Mouse (Mus musculus) CD8-positive naive resting alpha-beta T cell, adult 2 months (primary cell): ENCODE data around the gene Dnajc9.

Experiments
- DNase-seq, 2 experiments: peaks; one replicate each; pipeline ENCODE4 v3.0.0; 2022; ENCODE audit warnings: low read depth in 2 of 2, low spot score in 2 of 2

The Dnajc9 gene

DNA sequence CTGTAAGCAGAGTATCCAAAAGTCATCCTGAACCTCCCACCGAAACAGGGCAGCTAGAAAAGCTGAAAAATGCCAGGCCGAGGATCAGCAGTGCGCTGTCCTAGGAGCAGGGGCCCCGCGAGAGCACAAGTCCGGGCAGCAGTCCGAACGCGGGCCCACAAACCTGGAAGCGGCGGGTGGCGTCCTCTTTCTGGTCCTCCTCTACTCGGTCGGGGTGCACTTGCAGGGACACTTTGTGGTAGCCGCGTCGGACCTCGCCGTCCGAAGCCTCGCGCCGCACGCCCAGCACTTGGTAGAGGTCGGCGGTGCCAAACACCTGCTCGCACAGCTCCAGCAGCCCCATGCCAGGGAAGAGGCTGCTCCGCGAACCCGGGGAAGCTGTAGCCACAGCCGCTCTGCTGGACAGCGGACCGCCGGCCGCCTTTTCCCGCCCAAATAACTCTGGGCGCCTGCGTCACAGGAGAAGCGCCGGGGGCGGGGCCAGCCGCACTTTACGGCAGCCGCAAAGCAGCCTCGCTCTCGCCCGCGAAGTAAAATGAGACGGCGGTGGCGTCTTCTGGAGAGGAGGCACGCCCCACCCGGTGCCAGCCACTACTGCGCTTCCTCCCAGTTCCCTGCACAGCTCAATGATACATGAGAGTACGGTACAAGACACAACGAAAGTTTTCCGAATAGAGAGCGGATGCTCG, at the start of gene Dnajc9:
Gene Dnajc9, minus strand, starts transcription at position 470 of the 689 bp plus-strand sequence.
- peak; percentile 85 to 92 for DNase-seq

DNA sequence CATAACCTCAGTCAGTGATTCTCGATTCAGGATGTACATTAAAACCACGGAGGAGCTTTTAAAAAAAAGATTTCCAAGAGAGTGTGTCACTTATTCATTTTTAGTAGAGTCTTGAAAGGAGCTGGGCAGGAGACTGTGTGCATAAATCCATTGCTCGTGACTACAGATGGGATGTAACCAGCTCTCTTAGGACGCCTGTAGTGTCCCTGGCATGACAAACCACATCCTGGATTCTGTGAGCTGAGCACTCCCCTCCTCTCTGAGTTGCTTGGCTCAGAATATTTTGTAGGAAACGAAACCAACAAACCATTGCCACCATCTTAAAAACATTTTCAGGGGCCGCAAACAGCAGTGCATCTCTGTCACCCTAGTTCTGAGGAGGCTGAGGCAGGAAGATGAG, 48.3 kb upstream of the Dnajc9 start:
- DNase-seq: no peak

- no peak for DNase-seq
Observed at GRCm38 (mm10) chr14:20432420-20432819, 43.7 kb upstream of the Dnajc9 start.

- no peak for DNase-seq
Observed at GRCm38 (mm10) chr14:20431726-20432125, 43.0 kb upstream of the Dnajc9 start.

- no peak for DNase-seq
Observed at GRCm38 (mm10) chr14:20429833-20430232, 41.1 kb upstream of the Dnajc9 start.

DNA sequence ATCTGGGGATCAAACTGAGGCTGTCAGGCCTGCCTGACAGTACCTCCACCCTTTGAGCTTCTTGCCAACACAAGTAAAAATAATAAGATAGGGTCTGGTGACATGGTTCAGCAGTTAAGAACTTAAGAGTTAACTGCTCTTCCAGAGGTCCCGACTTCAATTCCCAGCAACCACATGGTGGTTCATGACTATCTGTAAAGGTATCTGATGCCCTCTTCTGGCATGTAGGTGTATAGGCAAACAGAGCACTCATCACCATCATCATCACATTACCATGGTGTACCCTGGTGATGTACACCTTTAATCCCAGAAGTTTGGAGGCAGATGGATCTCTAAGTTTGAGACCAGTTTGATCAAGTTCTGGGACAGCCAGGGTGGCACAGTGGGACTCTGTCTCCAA, 39.9 kb upstream of the Dnajc9 start:
- no peak for DNase-seq

DNA sequence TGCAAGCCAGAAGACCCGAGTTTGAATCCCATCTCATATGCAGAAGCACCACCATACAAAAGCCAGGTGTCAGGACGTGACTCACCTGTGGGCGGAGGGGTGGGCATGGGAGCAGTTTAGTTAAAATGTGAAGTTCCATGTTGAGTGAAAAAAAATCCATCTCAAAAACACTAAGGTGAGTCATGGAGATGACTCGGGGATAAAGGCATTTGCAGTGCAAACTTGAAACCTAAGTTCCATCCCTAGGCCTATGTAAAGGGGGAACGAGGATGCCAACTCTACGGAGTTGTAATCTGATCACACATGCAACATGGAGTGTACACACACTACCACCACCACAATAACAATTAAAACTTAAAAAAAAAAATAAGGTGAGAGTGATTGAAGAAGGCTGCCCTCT, 34.3 kb upstream of the Dnajc9 start:
- DNase-seq: no peak

- no peak for DNase-seq
Observed at GRCm38 (mm10) chr14:20422257-20422656, 33.5 kb upstream of the Dnajc9 start.

DNA sequence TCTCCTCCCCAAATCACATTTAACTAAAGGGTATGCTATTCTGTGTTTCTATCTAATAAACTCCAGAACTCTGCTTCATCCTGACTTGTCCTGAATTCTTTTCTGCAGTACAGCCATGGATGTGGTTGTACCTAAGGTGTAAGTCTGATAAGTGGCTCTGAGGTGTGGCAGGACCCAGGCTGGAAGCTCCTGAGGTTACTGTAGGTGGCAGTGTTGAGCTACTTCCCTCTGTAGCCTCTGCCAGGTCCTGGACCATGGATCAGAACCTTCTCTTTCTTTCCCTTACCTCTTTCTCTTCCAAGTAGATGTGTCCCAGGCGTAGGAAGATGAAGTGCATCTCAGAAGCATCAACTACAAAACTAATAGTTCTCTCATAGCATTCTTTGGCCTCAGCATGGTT, 11.4 kb upstream of the Dnajc9 start:
- DNase-seq: no peak

- DNase-seq: peak in 1 of 2 experiments; percentile 30
Observed at GRCm38 (mm10) chr14:20398864-20399263, 10.2 kb upstream of the Dnajc9 start.

DNA sequence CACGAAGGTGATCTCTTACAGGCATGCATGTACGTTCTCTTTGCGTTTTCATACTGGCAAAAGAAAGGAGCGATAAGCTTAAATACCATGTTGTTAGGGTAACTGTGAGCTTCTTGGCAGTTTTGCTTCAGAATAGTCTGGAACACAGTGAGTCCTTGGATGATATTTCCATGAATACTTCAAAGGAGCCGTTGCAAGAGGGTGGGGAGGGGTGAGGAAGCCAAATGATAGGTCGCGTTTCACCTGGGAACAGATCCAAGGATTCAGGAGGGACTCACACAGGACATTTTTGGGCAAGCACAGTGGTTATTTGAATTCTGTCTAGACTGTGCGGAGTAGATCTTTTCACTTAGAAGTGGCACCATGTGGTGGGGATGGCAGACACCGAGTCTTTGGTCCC, 8.5 kb upstream of the Dnajc9 start:
- DNase-seq: no peak

DNA sequence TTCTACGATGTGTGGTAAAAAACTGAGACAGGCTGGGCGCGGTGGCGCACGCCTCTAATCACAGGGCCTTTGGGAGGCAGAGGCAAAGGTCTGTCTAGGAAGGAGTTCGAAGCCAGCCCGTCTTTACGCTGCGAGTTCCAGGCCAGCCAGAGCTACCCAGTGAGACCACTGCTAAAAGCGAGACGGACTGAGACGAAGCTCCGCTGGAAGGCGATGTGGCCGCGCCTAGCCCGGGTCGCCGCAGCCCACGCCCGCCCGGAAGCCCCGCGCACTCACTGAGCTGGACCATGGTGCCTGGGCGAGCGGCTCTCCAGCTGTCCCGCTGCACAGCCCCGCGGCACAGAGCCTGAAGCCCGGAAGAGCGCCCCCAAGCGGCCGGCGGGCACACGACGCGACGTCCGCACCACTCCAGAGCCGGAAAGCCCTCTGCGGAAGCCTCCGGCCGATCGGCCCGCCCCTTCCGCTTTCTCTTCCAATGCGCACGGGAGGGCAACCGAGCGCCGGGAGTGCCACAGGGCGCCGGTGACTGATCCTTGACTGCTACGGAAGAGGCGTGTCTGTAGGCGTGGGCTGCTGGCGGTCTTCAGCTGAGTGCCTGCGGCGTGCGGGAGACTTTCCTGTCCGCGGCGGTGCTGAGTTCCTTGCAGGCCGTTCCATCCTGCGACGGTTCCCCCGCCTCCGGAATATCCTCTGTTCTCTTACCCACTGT, 4.6 kb upstream of the Dnajc9 start, which contains the start of gene Mrps16:
Gene Mrps16, minus strand, starts transcription at position 430 of the 709 bp plus-strand sequence.
- peak; percentile 88 to 90 for DNase-seq

GRCm38 (mm10) chr14:20392326-20392725, 3.6 kb upstream of the Dnajc9 start:
- DNase-seq: no peak

DNA sequence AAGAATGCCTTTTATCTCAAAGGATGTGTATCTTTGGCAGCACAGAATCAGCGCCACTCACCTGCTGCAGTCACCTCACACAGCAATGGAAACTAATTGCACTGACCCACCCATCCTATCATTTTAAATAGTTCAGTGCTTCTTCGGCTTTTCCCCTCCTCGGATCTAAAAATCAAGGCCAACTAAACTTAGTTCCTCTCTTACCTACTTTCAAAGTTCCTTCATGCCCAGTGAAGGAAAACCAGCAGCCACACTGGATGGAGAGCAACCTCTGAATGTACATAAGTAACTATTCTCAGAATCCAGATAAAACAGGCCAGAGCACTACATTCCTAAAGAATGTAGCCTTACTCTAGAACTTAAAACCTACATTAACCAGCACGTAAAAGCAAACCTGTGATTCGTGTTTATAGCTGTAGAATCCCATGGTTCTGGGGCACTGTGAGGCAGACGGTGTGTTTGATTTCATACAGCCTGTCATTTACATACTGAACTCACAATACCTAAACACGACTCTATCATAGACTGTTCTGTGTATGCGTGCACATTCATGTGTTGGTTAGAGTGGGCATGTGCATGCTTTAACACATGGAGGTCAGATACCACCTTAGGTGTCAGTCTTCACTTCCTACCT, 853 bp upstream of the Dnajc9 start:
- DNase-seq: no peak

GRCm38 (mm10) chr14:20379753-20380430, 8.8 kb downstream of the Dnajc9 start:
- DNase-seq: peak; percentile 7 to 32

DNA sequence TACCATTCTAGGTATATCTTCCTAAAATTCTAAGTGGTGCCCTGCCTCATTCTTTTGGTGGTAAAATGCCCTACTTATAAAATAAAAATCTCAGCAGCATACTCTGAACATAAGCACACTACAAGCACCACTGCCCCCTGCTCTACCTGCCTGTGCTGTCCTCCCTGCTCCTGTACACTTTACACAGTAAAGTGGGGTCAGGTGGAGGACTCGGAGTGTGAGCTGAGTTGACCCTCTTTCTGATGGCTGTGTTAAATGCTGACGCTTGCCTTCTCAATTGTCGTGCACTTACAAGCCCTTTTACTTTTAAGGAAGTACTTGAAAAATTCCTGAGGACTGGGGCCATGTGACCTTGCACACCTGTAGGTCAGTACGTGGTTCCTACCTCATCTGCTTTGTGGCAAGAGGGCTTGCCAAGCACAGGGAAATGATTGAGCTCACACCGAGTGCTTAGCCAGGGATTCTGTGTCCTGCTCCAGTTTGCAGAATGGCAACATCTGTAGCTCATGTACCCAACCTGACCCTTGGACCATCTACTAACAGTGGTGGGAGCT, 9.5 kb downstream of the Dnajc9 start:
- DNase-seq: no peak

GRCm38 (mm10) chr14:20378313-20379061, 10.2 kb downstream of the Dnajc9 start:
- peak; percentile 59 to 68 for DNase-seq

- no peak for DNase-seq
Observed at GRCm38 (mm10) chr14:20377112-20377521, 11.6 kb downstream of the Dnajc9 start.

DNA sequence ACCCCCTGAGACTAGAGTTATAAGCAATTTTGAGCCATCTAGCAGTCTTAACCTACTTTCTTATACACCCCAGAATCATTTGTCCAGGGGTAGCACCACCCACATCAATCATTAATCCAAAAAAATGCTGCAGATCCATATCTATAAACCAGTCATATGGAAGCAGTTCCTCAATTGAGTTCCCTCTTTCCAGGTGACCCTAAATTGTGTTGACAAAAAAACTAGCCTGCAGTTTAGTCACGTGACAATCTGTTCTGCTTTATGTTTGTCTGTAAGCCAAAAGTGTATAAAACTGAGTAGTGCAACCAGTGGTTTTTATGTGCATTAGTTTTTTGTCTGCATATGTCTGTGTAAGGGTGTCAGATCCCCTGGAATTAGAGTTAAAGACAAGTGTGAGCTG, 16.9 kb downstream of the Dnajc9 start:
- DNase-seq: no peak

GRCm38 (mm10) chr14:20370798-20371197, 17.9 kb downstream of the Dnajc9 start:
- no peak for DNase-seq

- no peak for DNase-seq
Observed at GRCm38 (mm10) chr14:20368271-20368670, 20.4 kb downstream of the Dnajc9 start.
